Mouse (Mus musculus) heart, embryonic 16.5 days (tissue): ENCODE measurements around the gene Def8. TPM values are rescaled to one million over a fixed set of nuclear protein-coding genes. Genes with fewer than 3 reads are reported as not detected.

Experiments
- ATAC-seq: fragments of 200-750 bp; cut with Nextera tagmentation; replicated peaks from 2 replicates; pipeline ENCODE4 v1.8.0; 2017; ENCODE audit warnings: moderate number of reproducible peaks; ENCODE audit not compliant: insufficient read depth, low FRiP score; ENCODE audit errors: extremely low read depth
- H3K27ac ChIP-seq: fragments of 300-500 bp; sonication (generic); 2 replicates; pipeline ENCODE4 v1.5.1; 2014; ENCODE audit warnings: mild to moderate bottlenecking, low read length, control low read depth, moderate library complexity
- H3K27me3 ChIP-seq: fragments of 300-500 bp; sonication (generic); 2 replicates; pipeline ENCODE4 v1.6.1; 2014; ENCODE audit warnings: low read length, mixed read lengths; ENCODE audit not compliant: control insufficient read depth, insufficient read depth
- H3K36me3 ChIP-seq: fragments of 300-500 bp; sonication (generic); 2 replicates; pipeline ENCODE4 v1.6.1; 2014; ENCODE audit not compliant: control insufficient read depth, insufficient read depth
- H3K4me1 ChIP-seq: fragments of 300-500 bp; sonication (generic); 2 replicates; pipeline ENCODE4 v1.6.1; 2014; ENCODE audit warnings: low read length, mixed read lengths; ENCODE audit not compliant: control insufficient read depth, insufficient read depth
- H3K4me2 ChIP-seq: fragments of 300-500 bp; sonication (generic); 2 replicates; pipeline ENCODE4 v1.6.1; 2014; ENCODE audit warnings: low read depth, mild to moderate bottlenecking, control low read depth, low read length
- H3K4me3 ChIP-seq: fragments of 300-500 bp; sonication (generic); 2 replicates; pipeline ENCODE4 v1.5.1; 2014; ENCODE audit warnings: mild to moderate bottlenecking, control low read depth, low read length
- H3K9ac ChIP-seq: fragments of 300-500 bp; sonication (generic); 2 replicates; pipeline ENCODE4 v1.6.1; 2014; ENCODE audit warnings: low read length, control low read depth
- H3K9me3 ChIP-seq: fragments of 300-500 bp; sonication (generic); replicated peaks from 2 replicates; pipeline ENCODE4 v1.6.1; 2016; ENCODE audit warnings: low read length; ENCODE audit not compliant: control insufficient read depth
- WGBS: fragments of 180-500 bp; shearing (Covaris S2); extraction: QIAGEN DNeasy Blood & Tissue Kit; methylation state at CpG from one replicate; pipeline ENCODE4 v1.1.7; 2014; 5-methylcytosine and 5-hydroxymethylcytosine counted together
- polyA plus RNA-seq: library from polyadenylated mRNA; unstranded; fragments of >200 nt; fragmentation: Nextera tagmentation; extraction: Ambion mirVana; gene quantifications from 2 replicates; pipeline ENCODE4 v1.2.1, GENCODE M21; 2015

Gene Def8
- polyA plus RNA-seq, 1 experiment from 2014 or later: 31.3 TPM

DNA sequence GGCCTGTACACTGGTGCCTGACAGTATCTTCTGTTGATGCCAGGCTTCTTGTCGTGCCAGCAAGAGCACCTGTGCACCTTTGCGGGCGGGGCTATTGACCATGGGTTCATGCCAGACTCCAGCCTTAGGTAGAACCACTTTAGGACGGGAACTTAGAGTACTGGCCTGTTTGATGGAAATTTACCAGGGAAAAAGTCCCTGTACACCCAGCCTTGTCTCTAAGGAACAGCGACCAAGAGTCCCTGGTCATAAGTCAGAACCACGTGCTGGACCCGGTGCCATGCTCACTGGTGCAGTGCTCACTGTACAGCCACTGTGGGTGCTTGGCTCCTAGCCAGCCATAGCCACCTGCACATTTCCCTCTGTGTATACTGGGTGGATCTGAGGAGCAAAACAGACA is 34.3 kb upstream of the Def8 start:
- Histone ChIP-seq H3K4me2 (no peak overlapping the region), H3K4me1 (no peaks in the 10 kb centered on the region), H3K27me3 (no peaks in the 10 kb centered on the region), H3K36me3 (peaks cover 66% of the 10 kb centered on the region), H3K9ac (no peak overlapping the region), H3K9me3 (no peaks in the 10 kb centered on the region), H3K27ac (no peak overlapping the region), H3K4me3 (no peak overlapping the region)
- ATAC-seq: no peak
- WGBS: 93% methylated on average over 7 of the region's 7 CpGs

GRCm38 (mm10) chr8:123398308-123398707 is 25.0 kb upstream of the Def8 start:
- 82% methylated on average over 13 of the region's 13 CpGs for WGBS
- Histone ChIP-seq H3K4me2 (no peak overlapping the region), H3K27ac (no peak overlapping the region), H3K4me1 (no peaks in the 10 kb centered on the region; the same call in 1 of the 2 replicates), H3K9me3 (no peaks in the 10 kb centered on the region), H3K36me3 (peaks cover 58% of the 10 kb centered on the region), H3K4me3 (no peak overlapping the region), H3K27me3 (no peaks in the 10 kb centered on the region), H3K9ac (no peak overlapping the region)
- ATAC-seq: no peak

DNA sequence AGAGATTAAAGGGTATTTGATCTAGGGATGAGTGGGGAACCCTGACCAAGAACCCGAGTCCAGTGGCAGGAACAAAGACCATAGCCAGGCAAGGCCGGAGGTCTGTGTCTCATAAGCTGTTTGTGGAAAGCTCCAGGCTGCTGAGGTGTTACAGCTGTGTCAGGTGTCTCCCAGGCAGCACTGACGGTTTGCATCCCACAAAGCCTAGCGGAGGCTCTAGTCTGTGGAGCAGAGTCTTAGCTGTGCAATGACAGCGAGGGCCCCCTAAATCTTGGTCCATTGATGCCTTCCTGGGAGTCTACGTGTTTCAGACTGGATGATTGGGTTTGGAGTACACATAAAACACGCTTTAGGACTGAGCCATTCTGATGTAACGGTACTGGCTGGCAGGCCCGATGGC is 21.4 kb upstream of the Def8 start:
- no peak for ATAC-seq
- Histone ChIP-seq H3K9me3 (no peaks in the 10 kb centered on the region), H3K36me3 (peaks cover 35% of the 10 kb centered on the region), H3K27ac (peak overlapping the region; percentile 58), H3K27me3 (no peaks in the 10 kb centered on the region), H3K4me3 (no peak overlapping the region), H3K4me2 (no peak overlapping the region), H3K9ac (no peak overlapping the region), H3K4me1 (no peaks in the 10 kb centered on the region; the same call in 1 of the 2 replicates)
- WGBS: 87% methylated on average over 9 of the region's 9 CpGs

DNA sequence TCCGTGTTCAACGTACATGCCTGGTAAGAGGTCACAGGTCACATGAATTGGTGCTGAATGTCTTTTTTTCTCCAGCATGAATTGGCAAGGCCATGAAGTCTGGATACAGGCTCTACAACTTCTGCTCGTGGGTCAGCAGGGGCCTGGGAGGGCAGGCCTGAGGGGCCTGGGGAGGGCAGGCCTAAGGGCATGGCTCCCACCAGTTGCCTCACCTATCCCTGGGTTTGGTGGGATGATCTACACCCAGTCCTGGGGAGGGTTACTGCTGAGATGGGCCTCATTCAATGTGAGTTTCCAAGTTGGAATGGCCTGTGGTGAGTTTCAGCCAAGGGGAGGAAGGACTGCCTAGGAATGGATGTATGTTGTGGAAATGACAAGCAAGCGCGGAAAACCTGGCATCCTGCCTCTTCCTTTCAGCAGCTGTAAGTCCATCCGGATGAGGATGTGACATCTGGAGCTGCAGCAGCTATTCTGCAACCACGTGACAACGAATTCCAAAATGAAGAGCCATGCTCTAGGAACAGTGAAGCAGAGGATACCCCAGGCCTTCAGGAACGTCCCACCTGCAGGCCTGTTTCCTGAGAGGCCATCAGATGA is 20.5 kb upstream of the Def8 start:
- Histone ChIP-seq H3K9ac (no peak overlapping the region), H3K36me3 (peaks cover 30% of the 10 kb centered on the region), H3K27me3 (no peaks in the 10 kb centered on the region), H3K4me2 (no peak overlapping the region), H3K4me1 (no peaks in the 10 kb centered on the region; the same call in 1 of the 2 replicates), H3K27ac (peak overlapping the region; percentile 58), H3K4me3 (no peak overlapping the region), H3K9me3 (no peaks in the 10 kb centered on the region)
- no peak for ATAC-seq
- 77% methylated on average over 9 of the region's 9 CpGs for WGBS

DNA sequence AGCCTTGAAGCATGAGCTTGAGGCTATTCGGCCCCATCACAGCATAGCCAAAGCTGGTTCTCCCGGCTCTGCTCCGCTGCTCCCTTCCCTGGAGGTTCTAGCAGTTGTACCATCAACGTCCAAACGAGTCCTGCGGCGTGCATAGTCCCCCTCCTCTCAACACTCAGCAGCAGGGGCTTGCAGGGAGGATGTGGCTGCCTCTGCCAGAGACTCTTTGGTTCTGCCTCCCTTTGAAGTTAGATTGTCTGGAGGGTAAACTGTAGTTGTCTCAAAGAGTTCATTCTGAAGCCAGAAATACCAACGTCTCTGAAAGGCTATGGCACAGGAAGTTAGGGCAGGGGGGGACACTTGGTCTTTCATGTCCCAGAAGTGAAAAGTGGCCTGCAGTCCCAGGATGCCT is 18.8 kb upstream of the Def8 start:
- H3K4me1 ChIP-seq: peaks cover 7% of the 10 kb centered on the region
- H3K9me3 ChIP-seq: no peaks in the 10 kb centered on the region
- H3K27ac ChIP-seq: peak overlapping the region; percentile 63; the same call in 1 of the 2 replicates
- WGBS: 54% methylated on average over 8 of the region's 8 CpGs
- H3K4me2 ChIP-seq: no peak overlapping the region
- no peak; the same call in 1 of the 2 replicates for ATAC-seq
- H3K27me3 ChIP-seq: peaks cover under 1% of the 10 kb centered on the region; the same call in 1 of the 2 replicates
- H3K4me3 ChIP-seq: no peak overlapping the region
- peaks cover 18% of the 10 kb centered on the region for H3K36me3 ChIP-seq
- H3K9ac ChIP-seq: peak overlapping the region; percentile 28; the same call in 1 of the 2 replicates

DNA sequence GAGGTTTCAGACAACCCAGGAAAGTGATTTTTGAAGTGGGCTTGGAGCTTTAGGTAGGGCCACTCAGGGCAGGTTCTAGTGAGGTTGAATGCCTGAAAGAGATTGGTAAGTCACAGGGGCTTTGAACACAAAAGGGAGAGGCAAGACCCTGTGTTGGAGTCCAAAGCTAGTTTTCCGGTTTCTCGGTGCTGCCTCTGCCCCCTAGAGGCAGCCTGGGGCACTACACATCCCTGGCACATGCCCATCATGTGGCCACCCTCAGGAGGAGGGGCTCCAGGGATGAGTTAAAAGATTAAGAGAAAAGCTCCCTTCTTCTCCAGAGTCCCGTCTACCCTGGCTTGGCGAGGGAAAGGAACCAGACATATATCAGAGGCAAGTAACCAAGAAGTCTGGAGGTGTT is 16.5 kb upstream of the Def8 start, which contains the start of gene Mc1r:
TSS of gene Mc1r (plus strand) at position 322 of the 400 bp plus-strand sequence.
- no peak within 1 kb of the TSS for H3K9ac ChIP-seq
- peaks cover 22% of the 10 kb centered on the region for H3K4me1 ChIP-seq
- no peak within 1 kb of the TSS for H3K27ac ChIP-seq
- ATAC-seq: no peak
- 13% methylated on average over 4 of the region's 4 CpGs for WGBS
- peak within 1 kb of the TSS; percentile 19; the same call in 1 of the 2 replicates for H3K4me2 ChIP-seq
- H3K27me3 ChIP-seq: peaks cover 15% of the 10 kb centered on the region
- no peak within 1 kb of the TSS for H3K4me3 ChIP-seq
- H3K9me3 ChIP-seq: no peaks in the 10 kb centered on the region
- peaks cover 10% of the 10 kb centered on the region for H3K36me3 ChIP-seq

DNA sequence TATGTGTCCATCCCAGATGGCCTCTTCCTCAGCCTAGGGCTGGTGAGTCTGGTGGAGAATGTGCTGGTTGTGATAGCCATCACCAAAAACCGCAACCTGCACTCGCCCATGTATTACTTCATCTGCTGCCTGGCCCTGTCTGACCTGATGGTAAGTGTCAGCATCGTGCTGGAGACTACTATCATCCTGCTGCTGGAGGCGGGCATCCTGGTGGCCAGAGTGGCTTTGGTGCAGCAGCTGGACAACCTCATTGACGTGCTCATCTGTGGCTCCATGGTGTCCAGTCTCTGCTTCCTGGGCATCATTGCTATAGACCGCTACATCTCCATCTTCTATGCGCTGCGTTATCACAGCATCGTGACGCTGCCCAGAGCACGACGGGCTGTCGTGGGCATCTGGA is 15.7 kb upstream of the Def8 start:
- H3K27me3 ChIP-seq: peaks cover 23% of the 10 kb centered on the region
- H3K27ac ChIP-seq: no peak overlapping the region
- H3K4me3 ChIP-seq: no peak overlapping the region
- ATAC-seq: no peak
- peaks cover 5% of the 10 kb centered on the region; the same call in 1 of the 2 replicates for H3K36me3 ChIP-seq
- H3K4me1 ChIP-seq: peaks cover 22% of the 10 kb centered on the region
- no peaks in the 10 kb centered on the region for H3K9me3 ChIP-seq
- H3K9ac ChIP-seq: no peak overlapping the region
- WGBS: 84% methylated on average over 13 of the region's 13 CpGs
- H3K4me2 ChIP-seq: no peak overlapping the region

- Histone ChIP-seq H3K4me2 (no peak overlapping the region), H3K36me3 (no peaks in the 10 kb centered on the region), H3K27ac (no peak overlapping the region), H3K4me1 (peaks cover 22% of the 10 kb centered on the region), H3K9ac (no peak overlapping the region), H3K9me3 (no peaks in the 10 kb centered on the region), H3K4me3 (no peak overlapping the region), H3K27me3 (peaks cover 32% of the 10 kb centered on the region)
- 57% methylated on average over 9 of the region's 9 CpGs for WGBS
- no peak for ATAC-seq
These were observed 14.5 kb upstream of the Def8 start for GRCm38 (mm10) chr8:123408586-123409544.
